Mouse (Mus musculus) stomach, postnatal 0 days (tissue): ENCODE results near the gene Ubr4. TPM values are rescaled to one million over a fixed set of nuclear protein-coding genes. Genes with fewer than 3 reads are reported as not detected.
"Not testable (repeated sequence)": the region's sequence is repeated elsewhere in the genome, so short reads cannot be mapped to it uniquely, and the experiment has no call there.

Experiments used
- ATAC-seq: fragments of 200-750 bp; cut with Nextera tagmentation; 2 replicates; pipeline ENCODE4 v1.8.0; 2017; ENCODE audit not compliant: low FRiP score, low TSS enrichment
- DNase-seq: peaks from one replicate; pipeline ENCODE4 v3.0.0-alpha.2; 2016; ENCODE audit warnings: low spot score
- H3K27ac ChIP-seq: fragments of 300-500 bp; sonication (generic); replicated peaks from 2 replicates; pipeline ENCODE4 v1.5.1; 2014; ENCODE audit warnings: mild to moderate bottlenecking, control low read depth
- H3K27me3 ChIP-seq: fragments of 300-500 bp; sonication (generic); 2 replicates; pipeline ENCODE4 v1.6.1; 2014; ENCODE audit warnings: low read length; ENCODE audit not compliant: control insufficient read depth, insufficient read depth
- H3K36me3 ChIP-seq: fragments of 300-500 bp; sonication (generic); 2 replicates; pipeline ENCODE4 v1.6.1; 2014; ENCODE audit warnings: low read length, mixed read lengths; ENCODE audit not compliant: control insufficient read depth, insufficient read depth
- H3K4me1 ChIP-seq: fragments of 300-500 bp; sonication (generic); replicated peaks from 2 replicates; pipeline ENCODE4 v1.6.1; 2014; ENCODE audit warnings: antibody characterized with exemption; ENCODE audit not compliant: control insufficient read depth, insufficient read depth
- H3K4me2 ChIP-seq: fragments of 300-500 bp; sonication (generic); replicated peaks from 2 replicates; pipeline ENCODE4 v1.6.1; 2014; ENCODE audit warnings: low read depth, mild to moderate bottlenecking, control low read depth, moderate library complexity
- H3K4me3 ChIP-seq: fragments of 300-500 bp; sonication (generic); 2 replicates; pipeline ENCODE4 v1.5.1; 2014; ENCODE audit warnings: low read depth, low read length, control low read depth
- H3K9ac ChIP-seq: fragments of 300-500 bp; sonication (generic); 2 replicates; pipeline ENCODE4 v1.6.1; 2014; ENCODE audit warnings: mild to moderate bottlenecking, low read length, control low read depth, mixed read lengths
- H3K9me3 ChIP-seq: fragments of 300-500 bp; sonication (generic); 2 replicates; pipeline ENCODE4 v1.6.1; 2016; ENCODE audit warnings: low read length; ENCODE audit not compliant: control insufficient read depth
- CTCF ChIP-seq: IDR thresholded peaks from 2 replicates; pipeline ENCODE4 v1.5.1; 2016; ENCODE audit warnings: antibody characterized with exemption, low read depth, mild to moderate bottlenecking, moderate library complexity
- EP300 ChIP-seq: optimal IDR thresholded peaks from 2 replicates; pipeline ENCODE3; 2016; ENCODE audit warnings: antibody characterized with exemption
- WGBS: fragments of 180-500 bp; shearing (Covaris S2); extraction: QIAGEN DNeasy Blood & Tissue Kit; methylation state at CpG from one replicate; pipeline ENCODE4 v1.1.7; 2014; 5-methylcytosine and 5-hydroxymethylcytosine counted together
- polyA plus RNA-seq: library from polyadenylated mRNA; unstranded; fragments of >200 nt; fragmentation: Nextera tagmentation; extraction: Ambion mirVana; gene quantifications from 2 replicates; pipeline ENCODE4 v1.2.1, GENCODE M21; 2015

The Ubr4 gene
- polyA plus RNA-seq, 1 experiment from 2014 or later = 32.8 TPM

- DNase-seq (no peak), ATAC-seq (peak; percentile 32; the same call in 1 of the 2 replicates)
- 69% methylated on average over 10 of the region's 10 CpGs for WGBS
These were observed 169.5 kb downstream of the Ubr4 start for GRCm38 (mm10) chr4:139521926-139522325.

GRCm38 (mm10) chr4:139526475-139526874 is 174.1 kb downstream of the Ubr4 start:
- Histone ChIP-seq H3K27ac (no peak overlapping the region), H3K36me3 (no peaks in the 10 kb centered on the region), H3K4me2 (no peak overlapping the region), H3K27me3 (no peaks in the 10 kb centered on the region), H3K9me3 (no peaks in the 10 kb centered on the region), H3K4me3 (no peak overlapping the region), H3K9ac (no peak overlapping the region), H3K4me1 (no peaks in the 10 kb centered on the region)
- no peak for DNase-seq
- WGBS = 74% methylated on average over 12 of the region's 12 CpGs
- TF ChIP-seq CTCF = no peak
- ATAC-seq = 0 out of 2 replicates have a peak, but pooled peaks have one; percentile 29

More at GRCm38 (mm10) chr4:139521926-139522325, 169.5 kb downstream of the Ubr4 start:
- no peak overlapping the region for H3K4me3 ChIP-seq
- no peak overlapping the region for H3K4me2 ChIP-seq
- H3K27me3 ChIP-seq = no peaks in the 10 kb centered on the region
- no peaks in the 10 kb centered on the region for H3K9me3 ChIP-seq
- H3K4me1 ChIP-seq = no peaks in the 10 kb centered on the region
- no peaks in the 10 kb centered on the region for H3K36me3 ChIP-seq
- no peak overlapping the region for H3K27ac ChIP-seq
- H3K9ac ChIP-seq = no peak overlapping the region
- TF ChIP-seq CTCF = no peak
- TF ChIP-seq EP300 = no peak

- H3K4me2 ChIP-seq, H3K4me1 ChIP-seq, H3K4me3 ChIP-seq, ATAC-seq, DNase-seq, H3K36me3 ChIP-seq, H3K27me3 ChIP-seq, H3K9ac ChIP-seq, H3K9me3 ChIP-seq, H3K27ac ChIP-seq: not testable (repeated sequence)
- 80% methylated on average over 5 of the region's 5 CpGs for WGBS
These were observed 177.8 kb downstream of the Ubr4 start, which contains the start of gene Iffo2 for GRCm38 (mm10) chr4:139530248-139530647. TSS of gene Iffo2 (plus strand) at chr4:139530548.

- Histone ChIP-seq H3K4me1 (peaks cover 5% of the 10 kb centered on the region; the same call in 1 of the 2 replicates), H3K36me3 (no peaks in the 10 kb centered on the region), H3K9ac (no peak overlapping the region), H3K9me3 (no peaks in the 10 kb centered on the region), H3K4me3 (no peak overlapping the region), H3K27ac (no peak overlapping the region), H3K27me3 (no peaks in the 10 kb centered on the region), H3K4me2 (no peak overlapping the region)
- DNase-seq (no peak), ATAC-seq (no peak)
- 86% methylated on average over 10 of the region's 10 CpGs for WGBS
- no peak for TF ChIP-seq CTCF
- no peak for TF ChIP-seq EP300
These were observed 179.7 kb downstream of the Ubr4 start for GRCm38 (mm10) chr4:139532081-139532480.

GRCm38 (mm10) chr4:139535127-139535695 is 182.8 kb downstream of the Ubr4 start:
- Histone ChIP-seq H3K4me1 (peaks cover 5% of the 10 kb centered on the region; the same call in 1 of the 2 replicates), H3K27ac (peak overlapping the region; percentile 85), H3K9me3 (no peaks in the 10 kb centered on the region), H3K4me2 (no peak overlapping the region), H3K36me3 (no peaks in the 10 kb centered on the region), H3K9ac (peak overlapping the region; percentile 14; the same call in 1 of the 2 replicates), H3K4me3 (no peak overlapping the region), H3K27me3 (no peaks in the 10 kb centered on the region)
- ATAC-seq (peak; percentile 87), DNase-seq (peak; percentile 82)
- peak; percentile 47 for TF ChIP-seq CTCF
- TF ChIP-seq EP300 = no peak
- WGBS = 14% methylated on average over 12 of the region's 12 CpGs

GRCm38 (mm10) chr4:139535719-139536118 is 183.3 kb downstream of the Ubr4 start:
- DNase-seq = no peak
- peak; percentile 43 for ATAC-seq
- Histone ChIP-seq H3K4me3 (no peak overlapping the region), H3K4me2 (no peak overlapping the region), H3K27me3 (no peaks in the 10 kb centered on the region), H3K4me1 (peaks cover 5% of the 10 kb centered on the region; the same call in 1 of the 2 replicates), H3K9me3 (no peaks in the 10 kb centered on the region), H3K36me3 (no peaks in the 10 kb centered on the region), H3K9ac (peak overlapping the region; percentile 14; the same call in 1 of the 2 replicates), H3K27ac (peak overlapping the region; percentile 85)
- WGBS = 52% methylated on average over 7 of the region's 7 CpGs
- TF ChIP-seq CTCF = no peak
- TF ChIP-seq EP300 = no peak
